Mouse (Mus musculus): ENCODE data around the gene Atp5f1.
A peak's percentile ranks its signal among the peaks of the same experiment; 100 is the strongest.
"Not testable (repeated sequence)": the region's sequence is repeated elsewhere in the genome, so short reads cannot be mapped to it uniquely, and the experiment has no call there.

GRCm38 (mm10) chr3:105920743-105921142 lies 39.2 kb downstream of the Atp5f1 start:
- not testable (repeated sequence) for TF ChIP-seq CHD1 (IDR thresholded peaks at IDR 0.05; ENCODE audit: low read depth, low read length); CHD2 (IDR thresholded peaks at IDR 0.05; ENCODE audit: low read length); SMC3 (IDR thresholded peaks at IDR 0.05; ENCODE audit: low read depth, low read length); USF2 (IDR thresholded peaks at IDR 0.05; ENCODE audit: borderline replicate concordance in 1 of 2, insufficient read depth in 1 of 2, low read depth in 1 of 2, low read length in 2 of 2); MEF2A (IDR thresholded peaks at IDR 0.05; ENCODE audit: extremely low read depth, insufficient replicate concordance, low read depth, low read length, poor library complexity, severe bottlenecking); POLR2A (IDR thresholded peaks at IDR 0.05; ENCODE audit: control insufficient read depth in 1 of 2, insufficient read depth in 1 of 2, low read depth in 1 of 2, low read length in 2 of 2, poor library complexity in 1 of 2); UBTF (IDR thresholded peaks at IDR 0.05; ENCODE audit: borderline replicate concordance, insufficient read depth, low read depth, low read length); CTCF (IDR thresholded peaks at IDR 0.05 in 2 of 3, conservative IDR thresholded peaks at IDR 0.05 in 1 of 3; ENCODE audit: control insufficient read depth in 1 of 3, insufficient read depth in 1 of 3, low read depth in 2 of 3, low read length in 3 of 3, poor library complexity in 1 of 3, severe bottlenecking in 1 of 3); E2F4 (IDR thresholded peaks at IDR 0.05; ENCODE audit: borderline replicate concordance, low read depth, low read length)
- peak; percentile 33; the same call in 1 of the 2 replicates for TF ChIP-seq MXI1 (IDR thresholded peaks at IDR 0.05; ENCODE audit: low read depth, low read length)
- peak in 1 of 2 experiments; percentile 36; a peak in 1 of 4 replicates for TF ChIP-seq EP300 (IDR thresholded peaks at IDR 0.05; ENCODE audit: low read depth in 1 of 2, low read length in 2 of 2)
- TF ChIP-seq GATA1 (IDR thresholded peaks at IDR 0.05; ENCODE audit: low read depth, low read length): peak; percentile 57; the same call in 1 of the 2 replicates

Measured in MEL (cell line).